ENCODE assay signal across 32 mouse cellular contexts in the genomic region with DNA sequence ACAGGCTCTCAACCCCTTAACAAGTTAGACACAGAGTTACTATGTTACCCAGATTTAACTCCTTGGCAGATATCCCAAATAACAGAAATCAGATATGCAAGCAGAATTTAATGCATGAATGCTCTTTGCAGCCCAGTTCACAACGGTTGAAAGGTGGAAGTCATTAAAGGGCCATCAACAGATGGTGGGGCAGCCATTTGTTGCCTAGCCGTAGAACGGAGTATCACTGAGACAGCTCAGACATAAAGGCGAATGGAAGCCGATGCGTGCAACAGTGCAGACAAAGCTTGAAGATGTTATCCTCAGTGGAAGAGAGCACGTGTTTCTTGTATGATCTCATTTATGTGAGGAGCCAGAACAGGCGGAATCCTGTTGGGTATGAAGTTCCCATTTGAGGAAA. TPM values are rescaled to one million over a fixed set of nuclear protein-coding genes. Genes with fewer than 3 reads are reported as not detected.
DNase-seq lines count a peak whose midpoint lies in the region; ATAC-seq and TF ChIP-seq lines count a peak whose summit lies in the region.
"Had no signal": no experiment of that assay in that cellular context is flagged by ENCODE, and none has a peak within 500 bp of the region (broad histone marks: within the 10 kb centered on the region; RNA-seq: fewer than 3 reads in every experiment).

No protein-coding gene starts in this region.

- peaks cover 29% of the 10 kb centered on the region for H3K4me1 ChIP-seq in kidney, embryonic 15.5 days
- H3K4me1 ChIP-seq in G1E (ENCODE audit: insufficient read depth, low read depth, low read length) (peaks cover 50% of the 10 kb centered on the region), MEL (ENCODE audit: control insufficient read depth in 1 of 2, insufficient read depth in 2 of 2, low read length in 2 of 2) (peaks cover 12 to 13% of the 10 kb centered on the region in 2 experiments)
- H3K4me1 ChIP-seq in embryonic facial prominence, embryonic 14.5 days (ENCODE audit: control insufficient read depth, insufficient read depth, low read length) = peaks cover 7% of the 10 kb centered on the region
- no peaks in the 10 kb centered on the region for H3K4me1 ChIP-seq in intestine, postnatal 0 days (replicated peaks; ENCODE audit: control insufficient read depth, insufficient read depth, low read length)

- no peaks in the 10 kb centered on the region; the same call in 1 of the 2 replicates for H3K79me2 ChIP-seq in MEL (ENCODE audit: control insufficient read depth, insufficient read depth, low read length, poor library complexity)

- H3K9ac ChIP-seq in kidney, embryonic 15.5 days = no peak overlapping the region
- peak overlapping the region; percentile 39 for H3K9ac ChIP-seq in MEL (ENCODE audit: control insufficient read depth, low read depth, low read length, poor library complexity, severe bottlenecking)
- H3K9ac ChIP-seq in embryonic facial prominence, embryonic 14.5 days (ENCODE audit: low read depth, low read length) = no peak overlapping the region
- no peak overlapping the region for H3K9ac ChIP-seq in intestine, postnatal 0 days (ENCODE audit: low read depth, low read length)
- H3K9ac ChIP-seq: heart, embryonic 13.5 days; hindbrain, embryonic 12.5 days had no signal

- TF ChIP-seq POLR2A in MEL (IDR thresholded peaks at IDR 0.05; ENCODE audit: control insufficient read depth in 1 of 2, insufficient read depth in 1 of 2, low read depth in 1 of 2, low read length in 2 of 2, poor library complexity in 1 of 2) = peak in 1 of 2 experiments; percentile 52; a peak in 2 of 4 replicates

- H3K27me3 ChIP-seq in kidney, embryonic 15.5 days = no peaks in the 10 kb centered on the region
- H3K27me3 ChIP-seq in G1E (ENCODE audit: insufficient read depth, low read length) = no peaks in the 10 kb centered on the region
- H3K27me3 ChIP-seq in MEL (ENCODE audit: control insufficient read depth in 1 of 2, insufficient read depth in 2 of 2, low read length in 2 of 2) = no peaks in the 10 kb centered on the region
- H3K27me3 ChIP-seq in embryonic facial prominence, embryonic 14.5 days (replicated peaks; ENCODE audit: control insufficient read depth, insufficient read depth, low read length) = no peaks in the 10 kb centered on the region
- no peaks in the 10 kb centered on the region for H3K27me3 ChIP-seq in intestine, postnatal 0 days (replicated peaks; ENCODE audit: control insufficient read depth, insufficient read depth, low read length)
- H3K27me3 ChIP-seq: heart, embryonic 13.5 days; hindbrain, embryonic 12.5 days had no signal

- TF ChIP-seq CTCF in G1E (IDR thresholded peaks at IDR 0.05; ENCODE audit: low read depth, low read length) (no peak), MEL (IDR thresholded peaks at IDR 0.05 in 2 of 3, conservative IDR thresholded peaks at IDR 0.05 in 1 of 3; ENCODE audit: control insufficient read depth in 1 of 3, insufficient read depth in 1 of 3, low read depth in 2 of 3, low read length in 3 of 3, poor library complexity in 1 of 3, severe bottlenecking in 1 of 3) (no peak)
- TF ChIP-seq CTCF in intestine, postnatal 0 days (IDR thresholded peaks at IDR 0.05; ENCODE audit: low read depth) = no peak

- no peaks in the 10 kb centered on the region for H3K36me3 ChIP-seq in kidney, embryonic 15.5 days
- H3K36me3 ChIP-seq in G1E (replicated peaks) = no peaks in the 10 kb centered on the region
- H3K36me3 ChIP-seq in MEL (ENCODE audit: control insufficient read depth in 1 of 2, insufficient read depth in 2 of 2, low read length in 2 of 2) = peaks cover 0 to 18% of the 10 kb centered on the region in 2 experiments; a peak in 2 of 4 replicates
- H3K36me3 ChIP-seq in embryonic facial prominence, embryonic 14.5 days (ENCODE audit: control insufficient read depth, insufficient read depth, low read length) = no peaks in the 10 kb centered on the region
- no peaks in the 10 kb centered on the region for H3K36me3 ChIP-seq in intestine, postnatal 0 days (ENCODE audit: control insufficient read depth, insufficient read depth)
- H3K36me3 ChIP-seq: heart, embryonic 13.5 days; hindbrain, embryonic 12.5 days; midbrain, embryonic 10.5 days had no signal

- ATAC-seq in kidney, embryonic 15.5 days (replicated peaks; ENCODE audit: low FRiP score) = no peak
- ATAC-seq in G1E (ENCODE audit: extremely low read depth, insufficient number of reproducible peaks, low FRiP score, poor library complexity, severe bottlenecking) = peak; percentile 61
- peak; percentile 24; the same call in 1 of the 2 replicates for ATAC-seq in embryonic facial prominence, embryonic 14.5 days (ENCODE audit: low read depth)
- ATAC-seq in intestine, postnatal 0 days = no peak
- ATAC-seq: inflammation-experienced regulatory T-cells, adult 6 months; lung, postnatal 0 days had no signal

- H3K4me2 ChIP-seq in kidney, embryonic 15.5 days = no peak overlapping the region
- no peak overlapping the region for H3K4me2 ChIP-seq in embryonic facial prominence, embryonic 14.5 days (ENCODE audit: low read depth, low read length)
- H3K4me2 ChIP-seq in intestine, postnatal 0 days (replicated peaks; ENCODE audit: low read depth) = no peak overlapping the region
- H3K4me2 ChIP-seq: heart, embryonic 13.5 days; hindbrain, embryonic 12.5 days had no signal

- no peak for TF ChIP-seq RAD21 in MEL (IDR thresholded peaks at IDR 0.05; ENCODE audit: low read depth, low read length)

- no peaks in the 10 kb centered on the region for H3K9me3 ChIP-seq in kidney, embryonic 15.5 days (replicated peaks)
- H3K9me3 ChIP-seq in G1E (replicated peaks) (no peaks in the 10 kb centered on the region), MEL (replicated peaks; ENCODE audit: insufficient read depth, low read length) (no peaks in the 10 kb centered on the region)
- no peaks in the 10 kb centered on the region for H3K9me3 ChIP-seq in embryonic facial prominence, embryonic 14.5 days (ENCODE audit: control insufficient read depth, low read length)
- no peaks in the 10 kb centered on the region for H3K9me3 ChIP-seq in intestine, postnatal 0 days (ENCODE audit: control insufficient read depth)
- H3K9me3 ChIP-seq: heart, embryonic 13.5 days; hindbrain, embryonic 12.5 days; midbrain, embryonic 10.5 days had no signal

- DNase-seq in kidney, postnatal 4 days = no peak
- DNase-seq in G1E (ENCODE audit: low spot score) = peak; percentile 30
- peak; percentile 87 for DNase-seq in MEL (ENCODE audit: low read depth, low spot score)
- DNase-seq in embryonic facial prominence, embryonic 14.5 days (ENCODE audit: low spot score) = peak; percentile 86
- no peak for DNase-seq in testis, postnatal 10 days (ENCODE audit: low spot score)
- no peak for DNase-seq in heart, postnatal 4 days
- DNase-seq: adrenal gland, postnatal 36 days; cerebellum, adult 11-12 months; cerebellum, postnatal 14 days; gastrocnemius, postnatal 36 days; heart, adult 2 months; heart, postnatal 14 days; layer of hippocampus, adult 9-11 months; right cerebral cortex, postnatal 14 days; spleen, adult 18-20 months; thymus, postnatal 14 days had no signal

- 29% methylated on average over 8 of the region's 8 CpGs for WGBS in kidney, embryonic 15.5 days
- WGBS in embryonic facial prominence, embryonic 14.5 days = 38% methylated on average over 8 of the region's 8 CpGs
- WGBS in intestine, postnatal 0 days = 73% methylated on average over 8 of the region's 8 CpGs

- no peak overlapping the region for H3K4me3 ChIP-seq in kidney, embryonic 15.5 days (replicated peaks)
- H3K4me3 ChIP-seq in G1E (ENCODE audit: low read depth, low read length) (no peak overlapping the region; the same call in 1 of the 2 replicates), MEL (ENCODE audit: control insufficient read depth in 1 of 2, insufficient read depth in 1 of 2, low read depth in 2 of 2, low read length in 2 of 2) (peak overlapping the region; percentile 27 to 32)
- H3K4me3 ChIP-seq in embryonic facial prominence, embryonic 14.5 days (ENCODE audit: low read depth, low read length) = no peak overlapping the region
- no peak overlapping the region for H3K4me3 ChIP-seq in intestine, postnatal 0 days (ENCODE audit: low read depth, low read length)
- H3K4me3 ChIP-seq: heart, adult 2 months; heart, embryonic 13.5 days; hindbrain, embryonic 12.5 days; midbrain, embryonic 10.5 days had no signal

- H3K27ac ChIP-seq in kidney, embryonic 15.5 days = 0 out of 2 replicates have a peak overlapping the region, but pooled peaks have one; percentile 18
- H3K27ac ChIP-seq in MEL (ENCODE audit: control insufficient read depth, low read depth, low read length) = peak overlapping the region; percentile 89
- peak overlapping the region; percentile 39; the same call in 1 of the 2 replicates for H3K27ac ChIP-seq in embryonic facial prominence, embryonic 14.5 days (replicated peaks; ENCODE audit: low read depth, low read length)
- H3K27ac ChIP-seq in intestine, postnatal 0 days (ENCODE audit: low read depth, low read length) = no peak overlapping the region
- H3K27ac ChIP-seq: heart, adult 2 months; heart, embryonic 13.5 days; hindbrain, embryonic 12.5 days; macrophage; midbrain, embryonic 10.5 days had no signal

- peak; percentile 77 to 92 for TF ChIP-seq EP300 in MEL (IDR thresholded peaks at IDR 0.05; ENCODE audit: low read depth in 1 of 2, low read length in 2 of 2)

RNA-seq across cellular contexts. Expression of a gene that starts 14.0 kb away (rescaled TPM):
- 48.1 and 49.6 TPM in 2 replicates for polyA plus RNA-seq in kidney, embryonic 15.5 days (2015; fragmentation: Nextera tagmentation; extraction: Ambion mirVana)
- 111 and 118 TPM in 2 replicates for total RNA-seq in G1E (2014; fragmentation: Nextera tagmentation)
- 49.1 and 51.9 TPM in 2 replicates for total RNA-seq in G1E (2017)
- polyA plus RNA-seq in G1E (2012) = 336 and 346 TPM in 2 replicates
- 28.4 and 39.0 TPM in 2 replicates for total RNA-seq in MEL (2012; rRNA removed)
- polyA plus RNA-seq in MEL (2012; ENCODE audit: insufficient read depth in 1 of 2, insufficient read length in 2 of 2, low read depth in 1 of 2, low replicate concordance in 2 of 2, missing spikeins in 1 of 2) = 100 to 1,000 TPM in 1 of 2 experiments, 10 to 100 TPM in 1; 71.0 to 104 TPM
- polyA plus RNA-seq in embryonic facial prominence, embryonic 14.5 days (2014; fragmentation: Nextera tagmentation; extraction: Ambion mirVana) = 42.2 and 43.7 TPM in 2 replicates
- 10 to 100 TPM; 59.9 to 61.8 TPM for total RNA-seq in heart, postnatal 4 days (2021)
- polyA plus RNA-seq in intestine, postnatal 0 days (2015; fragmentation: Nextera tagmentation; extraction: Ambion mirVana) = 47.2 and 47.6 TPM in 2 replicates

RNA-seq across cellular contexts. Expression of a gene that starts 14.2 kb away (rescaled TPM):
- 0.77 and 0.90 TPM in 2 replicates for polyA plus RNA-seq in kidney, embryonic 15.5 days (2015; fragmentation: Nextera tagmentation; extraction: Ambion mirVana)
- total RNA-seq in G1E (2014; fragmentation: Nextera tagmentation) (not detected in 2 replicates), G1E (2017) (not detected in 2 replicates), MEL (2012; rRNA removed) (not detected in 2 replicates)
- polyA plus RNA-seq in G1E (2012) (not detected in 2 replicates), MEL (2012; ENCODE audit: insufficient read depth in 1 of 2, insufficient read length in 2 of 2, low read depth in 1 of 2, low replicate concordance in 2 of 2, missing spikeins in 1 of 2) (not detected)
- polyA plus RNA-seq in embryonic facial prominence, embryonic 14.5 days (2014; fragmentation: Nextera tagmentation; extraction: Ambion mirVana) = 1.2 and 2.5 TPM in 2 replicates
- 10 to 100 TPM; 38.9 to 39.6 TPM for total RNA-seq in heart, postnatal 4 days (2021)
- polyA plus RNA-seq in intestine, postnatal 0 days (2015; fragmentation: Nextera tagmentation; extraction: Ambion mirVana) = 3.8 and 4.0 TPM in 2 replicates
- total RNA-seq: left cerebral cortex, adult 18-20 months; left cerebral cortex, postnatal 25 days; liver, adult 2 months; neutrophil, adult 5-6 weeks had no signal
- polyA plus RNA-seq: C2C12; hindbrain, embryonic 12.5 days; inflammation-experienced regulatory T-cells, adult 6 months; liver, adult 2 months; macrophage; midbrain, embryonic 10.5 days had no signal

RNA-seq across cellular contexts. Expression of a gene that starts 36.6 kb away (rescaled TPM):
- 0.45 TPM in 1 of 2 replicates, not detected in the other for polyA plus RNA-seq in kidney, embryonic 15.5 days (2015; fragmentation: Nextera tagmentation; extraction: Ambion mirVana)
- total RNA-seq in G1E (2014; fragmentation: Nextera tagmentation) (not detected in 2 replicates), G1E (2017) (not detected in 2 replicates), MEL (2012; rRNA removed) (not detected in 2 replicates)
- polyA plus RNA-seq in G1E (2012) (not detected in 2 replicates), MEL (2012; ENCODE audit: insufficient read depth in 1 of 2, insufficient read length in 2 of 2, low read depth in 1 of 2, low replicate concordance in 2 of 2, missing spikeins in 1 of 2) (not detected)
- polyA plus RNA-seq in embryonic facial prominence, embryonic 14.5 days (2014; fragmentation: Nextera tagmentation; extraction: Ambion mirVana) = not detected in 2 replicates
- not detected for total RNA-seq in heart, postnatal 4 days (2021)
- not detected in 2 replicates for polyA plus RNA-seq in intestine, postnatal 0 days (2015; fragmentation: Nextera tagmentation; extraction: Ambion mirVana)
- total RNA-seq: adrenal gland, adult 18-20 months; adrenal gland, postnatal 36 days; gastrocnemius, adult 18-20 months; gastrocnemius, postnatal 36 days; heart, adult 2 months; heart, postnatal 14 days; left cerebral cortex, adult 18-20 months; left cerebral cortex, postnatal 25 days; liver, adult 2 months; neutrophil, adult 5-6 weeks had no signal
- polyA plus RNA-seq: C2C12; heart, adult 2 months; heart, embryonic 13.5 days; large intestine, adult 2 months; liver, adult 2 months; lung, postnatal 0 days; macrophage had no signal

RNA-seq across cellular contexts. Expression of a gene that starts 44.4 kb away (rescaled TPM):
- polyA plus RNA-seq in kidney, embryonic 15.5 days (2015; fragmentation: Nextera tagmentation; extraction: Ambion mirVana) = 13.7 TPM in 2 replicates
- total RNA-seq in G1E (2014; fragmentation: Nextera tagmentation) (6.3 and 10.8 TPM in 2 replicates), G1E (2017) (8.5 and 10.5 TPM in 2 replicates), MEL (2012; rRNA removed) (18.9 and 22.3 TPM in 2 replicates)
- polyA plus RNA-seq in G1E (2012) (1.3 and 2.0 TPM in 2 replicates), MEL (2012; ENCODE audit: insufficient read depth in 1 of 2, insufficient read length in 2 of 2, low read depth in 1 of 2, low replicate concordance in 2 of 2, missing spikeins in 1 of 2) (10 to 100 TPM in 1 of 2 experiments, not detected in 1; 19.8 TPM)
- 7.2 and 8.9 TPM in 2 replicates for polyA plus RNA-seq in embryonic facial prominence, embryonic 14.5 days (2014; fragmentation: Nextera tagmentation; extraction: Ambion mirVana)
- 10 to 100 TPM; 12.7 to 14.8 TPM for total RNA-seq in heart, postnatal 4 days (2021)
- 10.8 and 11.0 TPM in 2 replicates for polyA plus RNA-seq in intestine, postnatal 0 days (2015; fragmentation: Nextera tagmentation; extraction: Ambion mirVana)

RNA-seq across cellular contexts. Expression of a gene that starts 44.5 kb away (rescaled TPM):
- 47.1 and 49.3 TPM in 2 replicates for polyA plus RNA-seq in kidney, embryonic 15.5 days (2015; fragmentation: Nextera tagmentation; extraction: Ambion mirVana)
- total RNA-seq in G1E (2014; fragmentation: Nextera tagmentation) (21.7 and 22.7 TPM in 2 replicates), G1E (2017) (50.7 and 54.8 TPM in 2 replicates), MEL (2012; rRNA removed) (24.0 and 25.0 TPM in 2 replicates)
- polyA plus RNA-seq in G1E (2012) (8.3 and 12.2 TPM in 2 replicates), MEL (2012; ENCODE audit: insufficient read depth in 1 of 2, insufficient read length in 2 of 2, low read depth in 1 of 2, low replicate concordance in 2 of 2, missing spikeins in 1 of 2) (10 to 100 TPM in 1 of 2 experiments, not detected in 1; 26.2 TPM)
- 45.1 and 48.1 TPM in 2 replicates for polyA plus RNA-seq in embryonic facial prominence, embryonic 14.5 days (2014; fragmentation: Nextera tagmentation; extraction: Ambion mirVana)
- 10 to 100 TPM; 43.4 to 46.8 TPM for total RNA-seq in heart, postnatal 4 days (2021)
- polyA plus RNA-seq in intestine, postnatal 0 days (2015; fragmentation: Nextera tagmentation; extraction: Ambion mirVana) = 31.7 and 31.9 TPM in 2 replicates

Comparison
In these comparisons a context has a peak if more than half of its experiments do, and no peak if none do; other contexts are left out.
1. ATAC-seq: peak in G1E (single experiment) and embryonic facial prominence, embryonic 14.5 days (single experiment); none in kidney, embryonic 15.5 days (single experiment) and intestine, postnatal 0 days (single experiment).
2. H3K4me3 ChIP-seq: peak in MEL (2 of 2); none in kidney, embryonic 15.5 days (single experiment), G1E (single experiment), embryonic facial prominence, embryonic 14.5 days (single experiment) and intestine, postnatal 0 days (single experiment).
3. DNase-seq: peak in G1E (single experiment), MEL (single experiment) and embryonic facial prominence, embryonic 14.5 days (single experiment); none in kidney, postnatal 4 days (0 of 2), testis, postnatal 10 days (single experiment) and heart, postnatal 4 days (single experiment).